Mouse (Mus musculus) T-helper 17 cell (primary cell): ENCODE data around the gene Arhgap31.
"Not testable (repeated sequence)": the region's sequence is repeated elsewhere in the genome, so short reads cannot be mapped to it uniquely, and the experiment has no call there.

ENCODE experiments used
- in situ Hi-C, 2 experiments: fragments of 300-600 bp; cut with MboI, MseI; formaldehyde crosslinking; loops; 1 replicate in 1 of 2; 2 replicates in 1 of 2; pipeline ENCODE4 v1.15.1; 2025; ENCODE audit warnings: high pct_unique_total_duplicates in 2 of 2

Gene Arhgap31

DNA sequence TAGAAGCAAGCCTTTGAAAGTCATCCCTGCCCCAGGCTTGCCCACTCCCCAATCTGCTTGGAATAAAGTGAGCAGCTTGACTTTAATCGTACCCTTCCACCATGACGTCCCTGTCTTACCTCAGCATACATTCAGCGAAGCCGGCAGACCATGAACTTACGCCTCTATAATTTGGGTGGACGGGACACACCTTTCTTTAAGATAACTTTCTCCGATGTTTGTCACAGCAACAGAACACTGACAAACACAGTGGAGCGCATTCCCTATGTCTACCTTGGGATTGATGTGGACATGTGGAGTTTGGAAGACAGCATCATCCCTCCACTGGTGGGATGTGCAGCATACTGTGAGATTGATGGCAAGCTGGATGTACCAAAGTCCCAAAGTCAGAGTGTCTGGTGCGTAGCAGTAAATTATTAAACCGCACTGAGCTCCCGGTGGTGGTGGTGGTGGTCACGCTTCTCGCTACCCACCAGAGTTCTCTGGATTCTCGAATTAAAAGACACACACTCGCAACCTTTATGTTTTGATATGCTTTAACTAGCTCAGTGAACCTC, 15.6 kb upstream of the Arhgap31 start:
- in situ Hi-C loops, result loop anchor here (5.0 to 10.0 kb wide), 2 partner anchors 101 to 104 kb away; no protein-coding TSS in a partner anchor

- in situ Hi-C loops, result loop anchor here (5.0 to 10.0 kb wide), 2 partner anchors 98 to 100 kb away; no protein-coding TSS in a partner anchor
Measured at GRCm38 (mm10) chr16:38724974-38725373, 11.9 kb upstream of the Arhgap31 start.

- in situ Hi-C loops, result loop anchor here in 1 of 2 experiments (10.0 kb wide), 1 partner anchor 99 kb away; no protein-coding TSS in a partner anchor
Measured at GRCm38 (mm10) chr16:38724256-38724655, 11.2 kb upstream of the Arhgap31 start.

DNA sequence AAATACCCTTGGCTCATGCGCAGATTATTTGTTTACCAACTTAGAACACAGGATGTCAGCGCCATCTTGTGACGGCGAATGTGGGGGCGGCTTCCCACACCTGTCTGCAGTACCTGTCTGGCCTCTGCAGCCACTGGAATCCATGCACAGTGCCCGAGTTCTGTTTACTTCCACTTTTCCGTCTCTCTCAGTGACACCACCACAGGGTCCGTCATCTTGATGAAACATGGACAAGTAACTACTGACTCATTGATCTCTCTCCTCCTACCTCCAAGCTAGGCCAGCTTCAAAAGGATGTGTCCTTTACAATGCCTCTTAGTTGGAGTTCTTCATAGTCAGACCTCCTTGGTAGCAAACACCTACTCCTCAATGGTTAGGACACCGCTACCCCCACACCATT, 8.3 kb upstream of the Arhgap31 start:
- in situ Hi-C loops, result loop anchor here in 1 of 2 experiments (10.0 kb wide), 1 partner anchor 97 kb away; no protein-coding TSS in a partner anchor

DNA sequence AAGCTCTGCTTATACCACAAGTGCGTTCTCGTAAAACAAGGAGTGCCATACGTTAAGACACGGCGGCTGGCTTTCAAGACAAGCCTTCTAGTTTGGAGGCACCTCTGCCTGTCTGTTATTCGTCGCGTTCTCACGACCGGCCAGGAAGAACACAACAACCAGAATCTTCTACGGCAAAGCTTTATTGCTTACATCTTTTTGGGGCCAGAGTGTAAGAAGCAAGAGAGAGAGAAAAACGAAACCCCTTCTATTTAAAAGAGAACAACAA, 1.1 kb upstream of the Arhgap31 start:
- in situ Hi-C loops, result not testable (repeated sequence)

DNA sequence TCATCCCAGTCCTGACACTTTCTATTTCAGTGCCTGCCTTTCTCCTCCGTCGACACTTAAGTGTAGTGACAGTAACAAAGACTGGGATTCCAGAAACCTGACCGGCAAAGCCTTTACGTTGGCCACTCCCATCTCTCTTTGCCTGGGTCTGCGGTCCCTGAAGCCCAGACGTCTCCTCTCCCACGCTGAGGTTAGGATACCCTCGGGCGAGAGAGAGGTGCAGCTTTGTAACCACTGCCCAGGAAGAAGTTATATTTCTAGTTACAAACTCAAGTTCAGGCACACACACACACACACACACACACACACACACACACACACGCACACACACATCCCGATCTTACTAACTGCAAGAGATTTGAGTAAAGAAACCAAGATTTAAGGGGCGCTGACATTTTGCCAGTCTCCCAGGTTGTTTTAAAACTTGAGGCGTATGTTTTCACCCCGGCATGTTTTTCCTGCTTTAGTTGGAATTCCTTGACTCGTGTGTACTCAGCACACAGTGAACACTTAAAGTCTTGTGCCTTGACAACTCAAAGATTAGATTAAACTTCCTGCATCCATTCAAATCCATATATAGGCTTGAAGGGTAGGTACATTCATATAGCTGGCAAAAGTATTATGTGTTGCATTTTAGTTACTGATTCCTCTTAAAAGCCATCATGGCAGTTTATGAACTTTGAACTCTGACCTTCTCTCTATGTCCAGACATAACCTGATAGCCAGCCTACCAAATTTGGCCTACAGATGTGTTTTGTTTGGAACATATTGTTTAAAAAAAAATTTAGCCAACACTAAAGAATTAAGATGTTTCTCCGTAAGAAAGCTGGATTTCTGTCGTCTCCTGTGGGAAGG, 557 bp upstream of the Arhgap31 start:
- in situ Hi-C loops, result no loop called here

DNA sequence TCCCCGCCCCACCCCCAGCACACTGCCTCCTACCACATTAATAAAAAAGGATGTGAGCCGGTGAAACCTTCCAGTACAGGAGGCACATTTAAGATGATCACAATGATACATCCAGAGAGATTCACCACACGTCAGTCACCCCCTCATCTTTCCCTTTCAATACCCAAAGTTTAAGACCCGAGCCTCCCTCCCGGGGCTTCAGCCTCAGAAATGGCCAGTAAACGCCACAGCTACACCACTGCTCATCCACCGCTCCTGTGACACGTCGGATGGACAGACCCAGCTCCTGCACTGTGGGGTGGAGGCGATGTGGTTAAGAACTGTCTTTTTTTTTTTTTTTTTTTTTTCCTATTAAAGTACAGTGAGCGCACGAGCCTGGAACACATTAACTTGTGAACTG, 969 bp downstream of the Arhgap31 start:
- in situ Hi-C loops, result no loop called here

GRCm38 (mm10) chr16:38711245-38711644, 1.8 kb downstream of the Arhgap31 start:
- in situ Hi-C loops, result no loop called here

GRCm38 (mm10) chr16:38708962-38709520, 4.0 kb downstream of the Arhgap31 start:
- in situ Hi-C loops, result loop anchor here in 1 of 2 experiments (5.0 kb wide), 1 partner anchor 67 kb away; no protein-coding TSS in a partner anchor

DNA sequence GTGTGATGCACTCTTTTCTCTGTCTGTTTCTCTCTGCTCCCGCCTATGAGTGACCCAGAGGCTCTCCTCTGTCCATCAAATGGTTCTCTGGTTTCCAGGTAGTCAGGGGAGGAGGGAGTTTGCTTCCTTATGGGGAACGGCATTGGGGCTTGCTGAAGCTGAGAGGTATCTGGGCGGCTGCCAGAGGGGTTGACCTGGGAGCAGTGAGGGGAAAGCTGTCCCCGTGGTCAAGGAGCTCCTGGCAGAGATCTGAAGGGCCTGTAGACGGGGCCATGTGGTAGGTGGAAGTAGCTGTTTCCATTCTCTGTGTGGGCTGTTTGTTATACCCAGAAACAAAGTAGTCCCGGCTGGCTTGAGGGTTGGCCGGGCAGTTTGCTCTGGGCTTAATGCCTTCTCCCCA, 6.3 kb downstream of the Arhgap31 start:
- in situ Hi-C loops, result loop anchor here in 1 of 2 experiments (5.0 kb wide), 1 partner anchor 64 kb away; no protein-coding TSS in a partner anchor

GRCm38 (mm10) chr16:38705531-38706281, 7.4 kb downstream of the Arhgap31 start:
- in situ Hi-C loops, result loop anchor here in 1 of 2 experiments (5.0 kb wide), 1 partner anchor 63 kb away; no protein-coding TSS in a partner anchor

DNA sequence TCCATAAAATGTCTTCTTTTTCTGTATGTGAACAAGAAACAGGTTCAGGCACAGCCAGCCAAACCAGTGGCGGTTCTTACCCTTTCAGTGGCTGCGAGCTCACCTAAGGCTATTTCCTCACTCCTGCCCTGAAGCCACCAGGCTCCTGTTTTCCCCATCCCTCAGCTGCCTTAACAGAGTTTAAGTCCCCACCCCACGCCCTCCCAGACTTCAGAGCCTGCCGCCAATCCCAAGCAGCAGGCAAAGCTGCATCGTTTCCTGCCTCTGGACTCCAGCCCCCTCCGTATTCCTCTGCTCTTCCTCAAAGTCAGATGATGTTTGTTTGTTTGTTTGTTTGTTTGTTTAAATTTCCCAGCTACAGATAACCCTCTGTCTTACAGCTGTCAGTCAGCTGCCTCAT, 9.6 kb downstream of the Arhgap31 start:
- in situ Hi-C loops, result no loop called here

DNA sequence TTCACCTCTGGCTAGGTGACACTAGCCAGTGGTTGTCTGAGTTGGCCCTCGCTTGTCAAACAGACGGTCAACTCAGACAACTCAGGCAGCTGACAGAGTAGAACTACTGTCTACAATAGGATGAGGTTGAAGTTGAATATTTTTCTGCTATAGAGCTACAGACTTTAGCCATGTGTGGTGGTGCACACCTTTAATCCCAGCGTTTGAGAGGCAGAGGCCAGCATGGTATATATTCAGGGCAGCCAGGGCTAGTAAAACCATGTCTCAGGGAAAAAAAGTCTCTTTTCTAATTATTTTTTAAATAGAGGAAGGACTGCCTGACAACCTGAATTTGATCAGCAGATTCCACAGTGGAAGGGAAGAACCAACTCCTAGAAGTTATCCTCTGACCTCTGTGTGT, 10.8 kb downstream of the Arhgap31 start:
- in situ Hi-C loops, result no loop called here

DNA sequence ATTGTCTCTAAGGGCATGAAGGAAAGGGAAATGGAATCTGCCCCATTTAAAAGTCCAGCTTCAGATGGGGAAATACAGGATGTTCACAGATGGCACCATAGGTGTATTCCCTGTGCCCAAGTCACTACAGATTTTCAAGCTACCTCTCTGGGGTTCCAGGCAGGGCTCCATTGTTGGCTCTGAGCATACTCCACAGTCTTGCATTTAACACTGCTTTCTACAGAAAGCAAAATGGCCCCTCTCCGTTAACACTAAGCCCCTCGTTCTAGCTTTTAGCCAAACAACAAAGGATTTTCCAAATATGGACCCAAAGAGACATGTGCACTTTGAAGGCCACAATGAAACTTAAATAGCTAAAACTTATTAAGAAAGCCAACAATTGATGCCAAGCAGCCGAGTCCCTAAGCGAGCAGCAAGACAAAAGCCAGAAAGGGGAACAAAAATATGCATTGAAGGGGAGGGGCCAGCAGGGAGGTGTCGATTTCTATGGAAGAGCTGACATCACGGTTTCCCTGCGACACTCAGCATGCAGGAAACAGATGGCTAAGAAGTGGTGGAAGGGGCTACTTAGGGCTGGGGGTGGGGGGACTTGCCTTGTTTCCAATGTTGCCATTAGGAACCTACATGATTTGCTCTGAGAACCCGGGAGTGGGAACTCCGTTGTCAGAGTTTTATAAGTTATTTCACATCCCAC, 11.4 kb downstream of the Arhgap31 start:
- in situ Hi-C loops, result no loop called here

DNA sequence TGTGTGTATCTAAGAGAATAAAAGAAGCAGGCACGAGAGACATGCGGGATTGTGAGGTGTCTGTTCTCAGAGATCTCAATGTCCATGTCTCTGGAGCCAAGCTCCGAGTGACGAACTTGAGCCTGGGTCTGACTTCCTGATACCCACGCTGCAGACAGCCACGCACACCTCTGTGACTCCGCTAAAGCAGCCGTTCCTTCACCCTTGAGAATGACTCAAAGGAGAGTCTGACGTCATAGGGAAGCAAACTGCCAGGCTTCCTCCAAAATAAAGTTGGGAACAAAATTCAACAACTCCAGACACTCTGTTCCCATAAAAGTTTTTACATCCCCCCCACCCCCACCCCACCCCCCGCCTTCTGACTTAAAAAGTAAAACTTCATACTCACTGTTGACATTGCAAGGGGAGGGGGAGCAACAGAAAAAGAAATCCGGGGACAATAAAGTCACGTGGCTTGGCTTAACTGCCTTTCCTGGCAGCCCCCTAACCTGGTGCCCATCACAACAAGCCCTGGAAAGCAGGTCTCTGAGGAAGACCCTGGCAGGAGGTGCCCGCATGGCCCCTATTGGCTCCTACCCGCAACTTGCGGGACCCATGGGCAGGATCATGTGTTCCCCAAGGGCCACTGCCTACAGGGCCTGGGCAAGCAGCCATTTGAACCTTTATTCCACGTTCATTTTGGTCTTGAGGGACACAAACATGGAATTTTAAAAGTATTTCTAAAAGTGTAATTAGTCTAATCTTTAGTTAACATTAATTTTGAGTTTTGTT, 12.5 kb downstream of the Arhgap31 start:
- in situ Hi-C loops, result no loop called here

- in situ Hi-C loops, result no loop called here
Measured at GRCm38 (mm10) chr16:38697611-38698010, 15.5 kb downstream of the Arhgap31 start.

GRCm38 (mm10) chr16:38695557-38695956, 17.5 kb downstream of the Arhgap31 start:
- in situ Hi-C loops, result no loop called here

- in situ Hi-C loops, result loop anchor here (5.0 kb wide), 2 partner anchors 43 to 47 kb away; partner anchors contain the start of gene B4galt4 (in 2 of the 2)
Measured at GRCm38 (mm10) chr16:38694906-38695540, 18.1 kb downstream of the Arhgap31 start.

- in situ Hi-C loops, result loop anchor here (5.0 kb wide), 2 partner anchors 38 to 52 kb away; partner anchors contain the start of gene B4galt4 (in 2 of the 2)
Measured at GRCm38 (mm10) chr16:38690501-38690900, 22.6 kb downstream of the Arhgap31 start.

- in situ Hi-C loops, result loop anchor here (5.0 kb wide), 2 partner anchors 37 to 53 kb away; partner anchors contain the start of gene B4galt4 (in 2 of the 2)
Measured at GRCm38 (mm10) chr16:38689786-38690185, 23.3 kb downstream of the Arhgap31 start.
